In the genomic region with DNA sequence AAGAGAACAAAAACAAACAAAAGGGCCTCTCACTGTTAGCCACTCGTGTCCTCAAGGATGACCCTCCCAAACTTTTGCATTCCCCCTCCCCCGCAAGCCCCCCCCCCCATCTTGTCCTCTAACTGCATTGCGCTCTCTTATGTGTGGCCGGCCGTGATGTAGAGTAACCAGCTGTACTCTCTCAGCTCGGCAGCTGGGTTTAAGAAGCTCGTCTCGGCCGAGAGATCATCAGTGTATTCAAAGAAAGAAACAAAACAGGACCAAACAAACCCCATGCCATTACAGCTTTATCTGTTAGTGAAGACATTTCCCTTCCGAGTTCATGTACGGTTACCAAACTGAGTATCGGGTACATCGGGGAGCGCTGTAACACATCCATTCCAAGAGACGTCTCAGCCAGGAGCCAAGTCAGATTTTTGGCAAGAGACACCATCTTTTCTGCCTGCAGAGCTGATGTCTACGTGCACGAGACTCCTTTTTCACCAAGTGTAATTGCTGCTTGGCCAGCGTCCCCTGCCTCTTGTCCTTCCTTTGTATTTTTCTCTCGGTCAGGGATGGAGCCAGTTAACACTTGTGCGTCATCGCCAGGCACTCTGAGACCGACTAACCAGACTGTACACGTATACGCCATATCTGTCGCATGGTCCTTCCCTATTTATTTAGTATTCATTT, we compare ENCODE assay signal across 12 mouse cellular contexts. TPM values are rescaled to one million over a fixed set of nuclear protein-coding genes. Genes with fewer than 3 reads are reported as not detected.
DNase-seq lines count a peak whose midpoint lies in the region; ATAC-seq and TF ChIP-seq lines count a peak whose summit lies in the region.
"Had no signal": no experiment of that assay in that cellular context is flagged by ENCODE, and none has a peak within 500 bp of the region (broad histone marks: within the 10 kb centered on the region; RNA-seq: fewer than 3 reads in every experiment).

No protein-coding gene starts in this region.

- 39% methylated on average over 25 of the region's 25 CpGs for WGBS in kidney, embryonic 15.5 days
- 71% methylated on average over 25 of the region's 25 CpGs for WGBS in kidney, adult 2 months
- 69% methylated on average over 25 of the region's 25 CpGs for WGBS in heart, embryonic 10.5 days
- 16% methylated on average over 25 of the region's 25 CpGs for WGBS in lung, embryonic 16.5 days
- WGBS in midbrain, embryonic 16.5 days = 73% methylated on average over 25 of the region's 25 CpGs

- no peaks in the 10 kb centered on the region for H3K9me3 ChIP-seq in kidney, embryonic 15.5 days (replicated peaks)
- H3K9me3 ChIP-seq in heart, embryonic 10.5 days = no peaks in the 10 kb centered on the region
- H3K9me3 ChIP-seq in lung, embryonic 16.5 days (ENCODE audit: control insufficient read depth, low read length) = no peaks in the 10 kb centered on the region
- no peaks in the 10 kb centered on the region for H3K9me3 ChIP-seq in midbrain, embryonic 16.5 days (replicated peaks; ENCODE audit: control insufficient read depth, low read length, poor library complexity, severe bottlenecking)
- H3K9me3 ChIP-seq: neural tube, embryonic 13.5 days had no signal

- no peak for TF ChIP-seq POLR2A in kidney, adult 2 months (IDR thresholded peaks at IDR 0.05; ENCODE audit: low read depth, low read length)

- H3K9ac ChIP-seq in kidney, embryonic 15.5 days = no peak overlapping the region
- H3K9ac ChIP-seq in lung, embryonic 16.5 days (ENCODE audit: low read length) = no peak overlapping the region
- no peak overlapping the region for H3K9ac ChIP-seq in midbrain, embryonic 16.5 days (ENCODE audit: low read depth, low read length)
- H3K9ac ChIP-seq: neural tube, embryonic 13.5 days had no signal

- no peaks in the 10 kb centered on the region for H3K27me3 ChIP-seq in kidney, embryonic 15.5 days
- H3K27me3 ChIP-seq in kidney, adult 2 months (replicated peaks; ENCODE audit: control insufficient read depth, insufficient read depth, low read length) = no peaks in the 10 kb centered on the region
- no peaks in the 10 kb centered on the region for H3K27me3 ChIP-seq in heart, embryonic 10.5 days (ENCODE audit: insufficient read depth, poor library complexity, severe bottlenecking)
- H3K27me3 ChIP-seq in lung, embryonic 16.5 days (ENCODE audit: control insufficient read depth, insufficient read depth, low read depth, low read length) = no peaks in the 10 kb centered on the region
- H3K27me3 ChIP-seq in midbrain, embryonic 16.5 days (ENCODE audit: control insufficient read depth, insufficient read depth, low read depth, low read length) = peaks cover 2% of the 10 kb centered on the region
- H3K27me3 ChIP-seq: neural tube, embryonic 13.5 days had no signal

- ATAC-seq in kidney, embryonic 15.5 days (replicated peaks; ENCODE audit: low FRiP score) = peak; percentile 52
- peak; percentile 88 for ATAC-seq in lung, embryonic 16.5 days (ENCODE audit: low read depth)
- ATAC-seq in midbrain, embryonic 16.5 days = no peak
- ATAC-seq: inflammation-experienced regulatory T-cells, adult 6 months had no signal

- intact Hi-C loops in gastrocnemius, postnatal 14 days (cut with DNase I; ENCODE audit: low total_unique reads) = no loop called here

- no peaks in the 10 kb centered on the region for H3K36me3 ChIP-seq in kidney, embryonic 15.5 days
- no peaks in the 10 kb centered on the region for H3K36me3 ChIP-seq in kidney, adult 2 months (ENCODE audit: control insufficient read depth, insufficient read depth, low read length)
- no peaks in the 10 kb centered on the region for H3K36me3 ChIP-seq in heart, embryonic 10.5 days
- H3K36me3 ChIP-seq in lung, embryonic 16.5 days (ENCODE audit: control insufficient read depth, insufficient read depth, low read length) = no peaks in the 10 kb centered on the region
- H3K36me3 ChIP-seq in midbrain, embryonic 16.5 days (ENCODE audit: control insufficient read depth, insufficient read depth, low read length) = no peaks in the 10 kb centered on the region
- H3K36me3 ChIP-seq: neural tube, embryonic 13.5 days had no signal

- H3K27ac ChIP-seq in kidney, embryonic 15.5 days = peak overlapping the region; percentile 63
- H3K27ac ChIP-seq in kidney, adult 2 months (ENCODE audit: insufficient read depth, low read depth, low read length) = no peak overlapping the region
- 0 out of 2 replicates have a peak overlapping the region, but pooled peaks have one; percentile 29 for H3K27ac ChIP-seq in heart, embryonic 10.5 days
- peak overlapping the region; percentile 92 for H3K27ac ChIP-seq in lung, embryonic 16.5 days (ENCODE audit: low read length)
- no peak overlapping the region for H3K27ac ChIP-seq in midbrain, embryonic 16.5 days (ENCODE audit: low read length)
- H3K27ac ChIP-seq: neural tube, embryonic 13.5 days had no signal

- DNase-seq in kidney, adult 2 months = no peak
- peak; percentile 20 for DNase-seq in gastrocnemius, postnatal 14 days
- DNase-seq in heart, embryonic 10.5 days (ENCODE audit: low spot score) = no peak
- DNase-seq in embryo, embryonic 11 days = no peak
- DNase-seq: spleen, adult 18-20 months had no signal

- no peak overlapping the region for H3K4me3 ChIP-seq in kidney, embryonic 15.5 days (replicated peaks)
- H3K4me3 ChIP-seq in kidney, adult 2 months (ENCODE audit: insufficient read depth, low read depth, low read length) = no peak overlapping the region
- H3K4me3 ChIP-seq in heart, embryonic 10.5 days = no peak overlapping the region
- H3K4me3 ChIP-seq in lung, embryonic 16.5 days (ENCODE audit: low read length) = no peak overlapping the region
- H3K4me3 ChIP-seq in midbrain, embryonic 16.5 days (ENCODE audit: low read depth, low read length) = no peak overlapping the region
- H3K4me3 ChIP-seq: neural tube, embryonic 13.5 days had no signal

- H3K4me1 ChIP-seq in kidney, embryonic 15.5 days = peaks cover 29% of the 10 kb centered on the region
- no peaks in the 10 kb centered on the region for H3K4me1 ChIP-seq in kidney, adult 2 months (ENCODE audit: control insufficient read depth, insufficient read depth, low read length)
- H3K4me1 ChIP-seq in heart, embryonic 10.5 days = peaks cover 28% of the 10 kb centered on the region
- peaks cover 37% of the 10 kb centered on the region for H3K4me1 ChIP-seq in lung, embryonic 16.5 days (replicated peaks; ENCODE audit: control insufficient read depth, insufficient read depth, low read length)
- peaks cover 4% of the 10 kb centered on the region; the same call in 1 of the 2 replicates for H3K4me1 ChIP-seq in midbrain, embryonic 16.5 days (ENCODE audit: control insufficient read depth, insufficient read depth, low read length)

- TF ChIP-seq CTCF in kidney, adult 2 months (conservative IDR thresholded peaks at IDR 0.05; ENCODE audit: insufficient read depth, insufficient read length, low read depth, low read length) = no peak

- peak overlapping the region; percentile 32; the same call in 1 of the 2 replicates for H3K4me2 ChIP-seq in kidney, embryonic 15.5 days
- H3K4me2 ChIP-seq in lung, embryonic 16.5 days (ENCODE audit: low read depth, low read length) = no peak overlapping the region
- H3K4me2 ChIP-seq in midbrain, embryonic 16.5 days (ENCODE audit: low read length) = no peak overlapping the region
- H3K4me2 ChIP-seq: neural tube, embryonic 13.5 days had no signal

RNA-seq across cellular contexts. Expression of a gene that starts 18.8 kb away (rescaled TPM):
- polyA plus RNA-seq in kidney, embryonic 15.5 days (2015; fragmentation: Nextera tagmentation; extraction: Ambion mirVana) = 15.9 and 16.0 TPM in 2 replicates
- polyA plus RNA-seq in kidney, adult 2 months (2012; rRNA removed) = 14.5 and 15.3 TPM in 2 replicates
- 1 to 10 TPM; 7.2 to 7.8 TPM for total RNA-seq in gastrocnemius, postnatal 14 days (2021)
- polyA plus RNA-seq in heart, embryonic 10.5 days (2016; fragmentation: Nextera tagmentation; extraction: Ambion mirVana) = 9.8 and 10.3 TPM in 2 replicates
- polyA plus RNA-seq in lung, embryonic 16.5 days (2015; fragmentation: Nextera tagmentation; extraction: Ambion mirVana) = 19.2 and 20.2 TPM in 2 replicates
- polyA plus RNA-seq in midbrain, embryonic 16.5 days (2015; fragmentation: Nextera tagmentation; extraction: Ambion mirVana) = 11.6 and 13.3 TPM in 2 replicates

RNA-seq across cellular contexts. Expression of a gene that starts 40.4 kb away (rescaled TPM):
- polyA plus RNA-seq in kidney, embryonic 15.5 days (2015; fragmentation: Nextera tagmentation; extraction: Ambion mirVana) = not detected in 2 replicates
- polyA plus RNA-seq in kidney, adult 2 months (2012; rRNA removed) = not detected in 2 replicates
- total RNA-seq in gastrocnemius, postnatal 14 days (2021) = under 1 TPM in 1 of 2 experiments, not detected in 1; 0.71 TPM
- polyA plus RNA-seq in heart, embryonic 10.5 days (2016; fragmentation: Nextera tagmentation; extraction: Ambion mirVana) = not detected in 2 replicates
- 0.38 and 0.92 TPM in 2 replicates for polyA plus RNA-seq in lung, embryonic 16.5 days (2015; fragmentation: Nextera tagmentation; extraction: Ambion mirVana)
- polyA plus RNA-seq in midbrain, embryonic 16.5 days (2015; fragmentation: Nextera tagmentation; extraction: Ambion mirVana) = not detected in 2 replicates
- polyA plus RNA-seq: frontal cortex, adult 2 months; inflammation-experienced regulatory T-cells, adult 6 months; limb, embryonic 11.5 days; neural tube, embryonic 13.5 days had no signal

Comparison
In these comparisons a context has a peak if more than half of its experiments do, and no peak if none do; other contexts are left out.
1. H3K27ac ChIP-seq: peak in kidney, embryonic 15.5 days (single experiment), heart, embryonic 10.5 days (single experiment) and lung, embryonic 16.5 days (single experiment); none in kidney, adult 2 months (single experiment) and midbrain, embryonic 16.5 days (single experiment).